Mouse (Mus musculus) mesoderm, embryonic 11.5 days (tissue): Measurements from ENCODE around the gene Sec24c.
"Not testable (repeated sequence)": the region's sequence is repeated elsewhere in the genome, so short reads cannot be mapped to it uniquely, and the experiment has no call there.

Experiments
- DNase-seq: peaks from one replicate; pipeline ENCODE4 v3.0.0-alpha.2; 2012; ENCODE audit warnings: low read depth, low spot score

The Sec24c gene

DNA sequence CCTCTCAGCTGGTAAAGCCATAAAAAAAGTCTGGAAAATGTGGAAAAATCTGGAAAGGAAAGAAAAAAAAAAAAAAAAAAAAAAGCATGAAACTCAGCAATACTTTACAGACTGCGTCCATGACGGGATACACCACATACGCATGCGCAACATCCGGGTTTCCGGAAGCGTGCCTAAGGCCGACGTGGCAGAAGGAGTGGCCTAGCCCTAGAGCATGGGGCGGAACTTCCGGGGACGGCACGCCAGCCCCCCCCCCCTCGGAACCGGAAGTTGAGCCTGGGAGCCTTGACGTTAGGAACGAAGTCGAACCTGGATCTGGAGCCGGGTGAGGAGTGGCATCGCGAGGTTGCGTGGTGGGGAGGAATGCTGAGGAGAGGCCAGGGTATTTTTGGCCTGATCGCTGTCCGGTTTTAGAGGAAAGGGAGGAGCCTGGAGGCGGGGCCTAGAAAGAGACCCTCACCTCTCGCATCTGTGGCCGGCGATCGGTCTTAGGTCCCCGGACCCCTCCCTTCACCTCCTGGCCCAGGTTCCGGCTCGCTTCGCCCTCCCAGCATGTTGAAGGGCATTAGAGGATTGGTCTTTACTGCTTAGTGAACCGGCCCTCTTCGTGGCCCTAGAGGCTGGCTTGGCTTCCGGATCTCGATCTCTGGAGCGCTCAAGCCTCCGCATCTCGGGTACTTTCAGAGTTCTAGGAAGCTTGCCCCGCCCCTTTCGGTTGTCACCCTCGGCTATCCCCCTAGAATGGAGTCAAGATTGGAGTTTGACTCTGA lies at the start of gene Sec24c:
TSS of gene Sec24c (plus strand) at position 245 of the 770 bp plus-strand sequence.
- DNase-seq: peak; percentile 99

DNA sequence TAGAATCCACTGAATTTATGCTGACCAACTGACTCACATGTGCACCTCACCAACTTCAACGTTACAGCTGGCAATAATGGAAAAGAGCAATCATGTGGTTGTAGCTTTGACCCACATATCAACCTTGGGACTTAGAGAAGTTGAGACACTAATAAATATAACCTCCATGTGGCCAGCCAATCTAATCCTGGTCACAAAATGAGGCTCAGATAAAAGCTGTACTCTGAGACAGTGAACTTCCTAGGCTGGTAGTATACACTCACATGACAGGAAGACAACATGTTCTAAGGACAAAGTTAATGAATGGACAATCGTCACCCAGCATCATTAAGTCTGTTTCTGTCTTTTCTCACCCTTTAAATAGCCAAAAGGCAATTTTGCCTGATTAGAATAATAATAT lies 47.7 kb upstream of the Sec24c start:
- DNase-seq: no peak

DNA sequence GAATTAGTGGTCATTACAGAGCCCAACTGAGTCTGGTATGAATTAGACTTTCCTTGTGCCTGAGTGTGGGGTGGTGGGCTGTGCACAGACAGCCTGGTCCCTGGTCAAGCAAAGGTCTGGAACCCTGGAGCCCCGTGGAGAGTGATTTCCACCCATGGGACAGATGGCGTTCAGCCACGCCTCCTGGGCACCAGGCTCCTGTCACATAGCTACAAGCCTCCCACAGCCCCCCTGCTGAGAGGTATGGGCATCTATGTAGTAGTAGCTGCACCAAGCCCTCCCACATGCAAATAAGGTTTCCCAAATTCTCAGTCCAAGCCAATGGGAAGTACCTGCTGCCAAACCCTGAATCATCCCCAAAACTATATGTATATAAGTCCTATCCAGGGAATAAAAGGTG lies 47.1 kb upstream of the Sec24c start:
- no peak for DNase-seq

DNA sequence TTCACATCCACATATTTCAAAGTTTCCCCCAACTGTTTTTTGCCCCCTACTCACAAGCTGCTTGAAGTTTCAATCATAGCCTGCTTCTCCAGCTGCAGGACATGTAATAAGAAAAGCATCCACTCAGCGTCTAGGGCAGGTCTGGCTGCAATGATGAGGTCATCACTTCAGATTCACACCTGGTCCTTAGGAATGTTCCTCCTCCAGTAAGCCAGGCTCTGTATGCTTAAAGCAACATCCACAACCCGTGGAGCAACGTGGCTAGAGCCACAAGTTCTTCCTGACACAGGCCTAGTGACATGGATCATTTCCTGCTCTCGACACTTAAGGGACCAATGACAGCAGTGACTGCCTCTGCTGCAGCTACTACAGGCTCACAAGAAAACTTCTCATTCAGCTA lies 42.9 kb upstream of the Sec24c start:
- no peak for DNase-seq

DNA sequence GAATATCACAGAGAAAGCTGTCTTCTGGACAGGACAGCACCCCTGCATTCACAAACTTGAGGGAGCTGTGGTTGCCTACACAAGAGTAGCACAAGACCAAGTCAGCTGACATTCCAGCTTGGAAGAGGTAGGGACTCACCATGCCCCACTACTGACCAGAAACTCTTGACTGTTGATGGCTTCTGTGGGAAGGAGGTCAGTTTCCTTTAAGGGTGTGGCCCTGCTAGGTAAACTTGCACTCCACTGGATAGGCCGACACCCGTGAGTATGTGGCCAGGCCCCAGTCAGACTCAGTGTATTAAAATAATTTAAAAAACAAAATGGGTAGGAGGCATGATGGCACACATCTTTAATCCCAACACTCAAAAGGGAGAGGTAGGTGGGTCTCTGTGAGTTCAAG lies 38.6 kb upstream of the Sec24c start:
- DNase-seq: no peak

DNA sequence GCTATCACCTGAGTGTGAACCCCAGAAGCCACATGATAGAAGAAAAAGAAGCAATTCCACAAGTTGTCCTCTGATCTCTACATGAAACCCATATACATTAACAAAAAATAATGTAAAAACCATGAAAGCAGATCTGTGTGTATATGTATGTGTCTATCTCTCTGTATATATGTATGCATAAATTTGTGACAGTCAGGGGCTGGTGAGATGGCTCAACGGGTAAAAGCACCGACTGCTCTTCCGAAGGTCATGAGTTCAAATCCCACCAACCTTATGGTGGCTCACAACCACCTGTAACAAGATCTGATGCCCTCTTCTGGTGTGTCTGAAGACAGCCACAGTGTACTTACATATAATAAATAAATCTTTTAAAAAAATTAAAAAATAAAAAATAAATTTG lies 37.1 kb upstream of the Sec24c start:
- not testable (repeated sequence) for DNase-seq

DNA sequence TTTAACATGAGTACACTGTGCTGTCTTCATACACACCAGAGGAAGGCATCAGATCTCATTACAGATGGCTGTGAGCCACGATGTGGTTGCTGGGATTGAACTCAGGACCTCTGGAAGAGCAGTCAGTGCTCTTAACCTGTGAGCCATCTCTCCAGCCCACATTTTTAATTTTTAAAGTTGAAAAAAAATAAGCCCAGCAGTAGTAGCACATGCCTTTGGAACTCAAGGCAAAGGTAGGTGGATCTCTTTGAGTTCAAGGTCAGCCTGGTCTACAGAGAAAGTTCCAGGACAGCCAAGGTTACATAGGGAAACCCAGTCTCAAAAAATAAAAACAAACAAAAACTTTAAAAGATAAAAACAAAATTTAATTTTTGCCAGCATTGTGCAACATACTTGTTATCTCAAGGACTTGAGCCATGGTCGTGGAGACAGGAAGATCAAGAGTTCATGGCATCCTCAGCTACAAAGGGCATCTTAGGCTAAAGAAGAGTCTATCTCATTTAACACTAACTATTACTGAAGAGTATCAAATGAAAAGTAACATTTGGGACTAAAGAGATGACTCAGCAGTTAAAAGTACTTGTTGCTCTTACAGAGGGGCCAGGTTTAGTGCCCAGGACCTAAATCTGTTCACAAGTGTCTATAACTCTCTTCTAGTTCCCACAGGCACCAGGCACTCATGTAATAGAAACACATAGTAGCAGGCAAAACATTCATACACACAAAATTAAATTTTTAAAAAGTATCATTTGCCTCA lies 36.1 kb upstream of the Sec24c start:
- DNase-seq: no peak

DNA sequence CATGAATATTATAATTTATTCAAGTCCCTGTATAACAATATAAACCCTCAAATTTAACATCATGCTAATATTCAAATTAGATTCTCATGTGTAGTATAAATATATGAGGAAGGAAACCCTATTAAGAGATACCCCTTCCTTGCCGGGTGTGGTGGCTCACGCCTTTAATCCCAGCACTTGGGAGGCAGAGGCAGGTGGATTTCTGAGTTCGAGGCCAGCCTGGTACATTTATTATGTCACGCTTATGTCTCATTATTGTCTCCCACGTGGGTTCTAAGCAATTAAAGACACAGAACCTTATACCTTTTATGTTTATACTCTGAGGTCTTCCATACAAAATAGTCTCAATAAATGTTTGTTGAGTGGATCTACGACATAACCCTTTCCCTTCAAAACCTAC lies 35.4 kb upstream of the Sec24c start:
- DNase-seq: no peak

DNA sequence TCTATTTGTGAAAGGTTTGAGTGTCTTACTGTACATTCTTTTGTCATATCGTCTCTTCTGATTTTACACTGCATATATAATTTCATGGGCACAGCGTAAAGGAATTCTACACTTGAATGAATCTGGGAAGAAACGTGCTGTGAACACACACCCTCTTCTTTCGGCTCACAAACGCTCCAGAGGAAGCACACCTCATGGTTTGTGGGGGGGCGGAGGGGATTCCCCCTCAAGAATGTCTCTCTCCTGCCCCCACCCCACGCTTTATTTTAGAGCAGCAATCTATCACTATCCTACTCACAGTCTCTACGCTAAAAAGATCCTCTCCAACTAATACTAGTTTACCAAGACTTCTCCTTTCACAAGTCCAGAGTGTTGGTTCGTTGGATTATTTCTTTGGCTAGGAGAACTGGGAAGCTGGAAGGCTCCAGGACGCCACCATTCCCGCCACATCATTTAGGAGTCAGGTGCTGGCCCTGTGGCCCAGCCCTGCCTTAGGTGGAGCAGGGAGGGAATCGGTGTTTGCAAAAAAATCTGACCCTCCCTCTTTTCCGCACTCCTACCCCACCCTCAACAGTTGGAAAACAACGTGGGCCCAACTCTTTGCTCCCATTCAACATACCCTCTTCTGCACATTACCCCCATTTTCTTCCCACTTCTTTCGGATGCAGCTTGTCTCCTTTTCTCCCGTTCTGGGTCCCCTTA lies 34.0 kb upstream of the Sec24c start:
- DNase-seq: no peak

DNA sequence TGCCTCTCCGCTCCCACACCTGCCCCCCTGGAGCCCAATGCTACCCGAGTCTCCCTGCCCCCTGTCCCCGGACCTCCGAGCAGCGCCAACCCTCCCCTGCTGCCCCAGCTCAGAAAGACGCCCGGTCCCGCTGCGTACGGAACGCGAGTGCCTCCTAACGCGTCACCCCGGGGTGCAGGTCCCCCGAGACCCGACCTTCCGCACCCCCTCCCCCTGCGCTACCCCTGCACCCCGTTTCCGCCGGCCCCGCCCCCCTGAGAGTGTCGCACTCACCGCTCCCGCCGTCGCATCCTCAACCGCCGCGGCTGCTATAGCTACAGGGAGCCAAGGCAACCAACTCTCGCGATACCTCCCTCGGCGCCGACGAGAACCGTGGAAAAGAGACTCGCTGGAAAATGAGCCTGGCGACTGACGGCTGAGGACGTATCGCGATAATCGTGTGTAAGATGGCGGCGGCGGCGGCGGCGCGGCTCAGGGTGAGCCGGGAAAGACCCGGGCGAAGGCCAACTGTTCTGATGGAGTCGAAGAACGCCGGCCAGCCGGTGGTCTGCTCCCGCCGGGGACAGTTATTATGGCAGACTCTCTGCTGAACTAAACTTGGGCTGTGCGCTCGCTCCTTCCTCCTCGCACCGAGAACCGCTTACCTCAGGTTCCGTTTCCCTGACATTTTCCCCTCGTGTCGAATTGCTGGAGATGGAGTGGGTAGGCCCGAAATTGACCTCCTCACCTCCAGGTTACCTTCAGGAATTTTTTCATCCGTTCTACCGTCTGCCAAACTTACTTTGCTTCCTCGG lies 33.3 kb upstream of the Sec24c start, which contains the start of gene Usp54:
TSS of gene Usp54 (minus strand) at position 420 of the 794 bp plus-strand sequence.
- peak; percentile 99 for DNase-seq

DNA sequence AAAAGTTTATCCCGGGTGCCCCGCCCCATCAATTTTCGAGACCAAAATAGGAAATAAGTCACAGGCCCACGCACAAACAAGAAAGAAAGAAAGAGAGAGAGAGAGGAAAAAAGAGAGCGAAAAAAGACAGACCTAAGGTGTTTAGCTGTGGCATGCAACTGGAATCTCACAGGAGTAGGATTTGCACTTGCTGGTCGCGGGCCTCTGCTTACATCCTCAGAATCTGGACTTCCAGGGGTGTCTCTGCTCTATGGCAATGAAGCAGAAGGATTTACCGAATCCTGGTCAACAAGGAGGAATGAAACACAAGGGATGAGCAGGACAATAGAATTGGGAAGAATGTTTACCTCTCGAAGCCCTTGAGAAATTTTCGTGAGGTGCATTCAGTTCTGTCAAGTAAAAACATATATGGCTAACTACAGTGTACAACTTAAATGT lies 32.7 kb upstream of the Sec24c start:
- DNase-seq: no peak

DNA sequence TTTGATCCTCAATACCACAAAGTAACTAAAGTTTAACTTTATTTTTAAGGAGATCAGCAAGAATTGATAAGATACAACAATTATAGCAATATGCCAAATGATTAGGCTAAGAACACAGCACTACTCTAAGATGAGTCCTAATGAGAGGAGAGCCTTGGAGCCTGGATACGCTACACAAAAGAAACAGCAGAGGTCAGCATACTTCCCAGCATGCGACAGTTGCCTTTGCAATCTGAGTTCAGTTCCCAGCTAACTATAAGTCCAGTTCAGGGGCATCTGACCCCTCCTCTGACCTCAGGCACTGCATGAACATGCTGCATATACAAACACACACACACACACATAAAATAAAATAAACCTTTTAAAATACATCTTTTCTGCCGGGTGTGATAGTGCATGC lies 28.6 kb upstream of the Sec24c start:
- no peak for DNase-seq

DNA sequence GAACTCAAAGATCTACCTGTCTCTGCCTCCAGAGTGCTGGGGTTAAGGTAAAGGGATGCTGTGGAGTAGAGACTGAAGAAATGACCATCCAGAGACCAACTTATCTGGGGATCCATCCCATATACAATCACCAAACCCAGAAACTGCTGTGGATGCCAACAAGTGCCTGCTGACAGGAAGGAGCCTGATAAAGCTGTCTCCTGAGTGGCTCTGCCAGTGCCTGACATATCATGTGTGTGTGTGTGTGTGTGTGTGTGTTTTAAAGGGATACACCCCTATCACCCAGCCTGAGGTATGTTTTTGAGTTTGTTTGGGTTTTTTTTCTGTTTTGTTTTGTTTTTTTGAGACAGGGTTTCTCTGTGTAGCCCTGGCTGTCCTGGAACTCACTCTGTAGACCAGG lies 27.7 kb upstream of the Sec24c start:
- no peak for DNase-seq

DNA sequence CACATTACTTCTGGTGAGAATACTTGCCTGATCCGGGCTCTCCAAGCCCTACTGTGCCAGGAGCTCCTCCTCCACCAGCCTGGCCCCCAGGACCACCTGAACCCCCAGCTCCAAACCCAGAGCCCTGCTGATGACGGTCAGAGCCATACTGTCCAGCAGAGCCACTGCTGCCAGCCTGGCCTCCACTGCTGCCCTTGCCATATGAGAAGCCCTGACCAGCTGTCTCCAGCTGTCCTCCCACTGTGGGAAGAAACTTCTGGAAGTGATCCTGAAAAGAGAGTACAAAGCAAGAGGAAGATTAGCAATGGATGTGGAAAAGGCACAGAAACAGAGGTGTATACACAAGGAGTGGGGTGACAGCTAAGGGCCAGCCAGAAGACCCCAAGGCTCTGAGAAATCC lies 23.1 kb upstream of the Sec24c start:
- DNase-seq: no peak

DNA sequence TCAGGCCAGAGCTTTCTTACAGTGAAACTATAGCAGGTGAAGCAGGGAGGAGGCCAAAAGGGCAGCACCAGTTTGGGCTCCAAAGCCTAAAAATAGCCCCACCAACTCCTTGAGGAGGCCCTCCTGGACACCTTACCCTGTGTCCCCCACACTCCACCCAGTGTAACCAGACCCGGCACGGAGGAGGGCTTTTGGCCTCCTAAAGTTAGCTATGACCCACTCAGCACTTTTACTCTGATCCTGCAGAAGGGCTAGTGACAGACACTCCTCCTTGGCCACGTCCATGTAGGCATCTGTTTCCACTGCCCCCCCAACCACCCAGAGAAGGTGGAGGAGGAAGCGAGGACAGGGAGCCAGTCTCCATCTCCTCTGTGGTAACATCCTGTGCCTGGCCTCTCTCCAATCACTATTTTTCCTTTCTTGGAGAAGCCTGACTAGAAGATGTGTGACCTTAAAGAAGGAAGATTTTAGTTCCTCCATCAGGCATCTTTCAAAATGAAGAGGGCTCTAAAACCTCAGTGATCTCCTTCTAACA lies 22.3 kb upstream of the Sec24c start:
- DNase-seq: no peak

DNA sequence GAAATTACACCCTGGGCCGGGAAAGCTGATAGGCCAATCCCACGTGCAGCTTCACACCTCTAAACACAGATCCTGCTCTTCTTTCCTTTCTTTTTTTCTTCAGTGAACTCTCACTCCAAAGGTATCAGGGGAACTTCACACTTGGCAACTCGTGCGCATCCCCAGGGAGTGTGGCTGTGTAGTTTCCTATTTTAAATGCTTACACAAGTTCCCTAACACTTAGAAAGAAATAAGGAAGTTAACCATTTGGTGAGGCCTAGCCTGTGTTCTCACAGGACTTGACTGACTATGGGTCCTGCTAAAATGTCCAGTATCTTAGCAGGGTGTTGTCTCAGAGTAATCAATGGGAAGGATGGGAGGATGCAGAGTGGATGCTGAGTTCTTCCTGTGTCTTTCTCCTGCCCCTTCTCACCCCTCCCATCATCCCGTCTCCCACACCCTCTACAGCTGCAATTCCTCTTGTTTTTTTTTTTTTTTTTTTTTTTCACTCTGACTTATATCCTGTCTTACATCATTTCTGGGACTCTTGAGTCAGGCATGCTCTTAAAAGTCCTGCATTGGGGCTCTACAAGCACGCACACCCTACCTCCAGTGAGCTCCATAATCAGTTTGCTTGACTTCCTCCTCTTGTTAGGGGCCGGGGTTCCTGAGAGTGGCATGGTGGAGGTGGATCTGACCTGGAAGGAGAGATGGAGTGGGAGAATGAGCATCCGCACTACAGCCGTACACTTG lies 19.3 kb upstream of the Sec24c start:
- DNase-seq: no peak

DNA sequence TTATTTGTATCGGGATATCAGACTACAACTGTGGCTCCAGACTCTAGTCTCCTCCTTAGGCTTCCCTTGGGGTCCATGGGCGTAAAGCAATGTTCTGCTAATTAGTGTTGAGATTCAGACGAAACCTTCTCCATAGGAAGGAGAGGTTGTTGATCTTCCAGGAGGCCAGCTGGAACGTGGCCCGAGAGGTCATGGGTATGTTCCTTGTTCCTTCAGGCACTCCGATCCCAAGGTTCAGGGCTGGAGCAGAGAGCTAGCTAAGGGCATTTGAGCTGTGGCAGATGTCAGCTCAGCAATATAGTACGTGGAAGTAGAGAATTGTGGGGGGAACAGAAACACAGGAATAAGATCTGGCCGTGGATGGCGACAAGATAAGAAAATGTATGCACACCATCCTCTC lies 18.4 kb upstream of the Sec24c start:
- DNase-seq: no peak

DNA sequence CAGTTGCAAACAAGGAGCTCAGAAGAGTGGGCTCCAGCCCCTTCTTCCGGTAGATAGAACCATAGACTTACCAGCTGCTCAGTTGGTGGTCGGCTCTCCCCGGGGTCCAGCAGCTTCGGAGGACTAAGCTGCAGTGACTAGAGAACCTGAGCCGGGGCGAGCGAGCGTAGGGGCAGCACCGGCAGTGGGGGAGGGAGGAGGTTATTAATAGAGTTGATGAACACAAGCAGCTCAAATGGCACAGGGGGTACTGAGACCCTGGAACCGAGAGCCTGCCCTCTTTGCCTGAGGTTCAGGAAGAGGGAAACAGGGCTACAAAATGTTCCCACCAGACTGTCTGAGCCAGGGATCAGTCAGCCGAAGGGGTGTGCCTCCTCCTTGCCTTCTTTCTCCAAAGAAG lies 17.7 kb upstream of the Sec24c start, which contains the start of gene Myoz1:
TSS of gene Myoz1 (minus strand) at position 180 of the 400 bp plus-strand sequence.
- DNase-seq: no peak

DNA sequence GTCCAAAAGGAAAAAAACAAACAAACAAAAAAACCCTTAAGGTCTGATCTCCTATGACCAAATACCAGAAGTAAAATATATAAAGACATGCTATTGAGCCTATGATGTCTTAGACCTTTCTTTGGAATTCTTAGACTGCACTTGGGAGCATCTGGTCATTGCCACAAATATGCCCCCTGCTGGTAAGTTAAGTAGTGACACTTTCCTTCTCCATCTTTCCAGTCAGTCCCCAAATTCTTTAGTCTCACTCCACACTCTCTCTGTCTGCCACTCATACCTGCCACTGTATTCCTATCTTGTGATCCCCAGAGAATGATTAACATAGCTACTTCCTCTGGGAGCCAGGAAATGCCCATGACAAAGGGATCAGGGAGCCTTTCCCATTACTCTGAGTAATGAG lies 15.8 kb upstream of the Sec24c start:
- peak; percentile 62 for DNase-seq

DNA sequence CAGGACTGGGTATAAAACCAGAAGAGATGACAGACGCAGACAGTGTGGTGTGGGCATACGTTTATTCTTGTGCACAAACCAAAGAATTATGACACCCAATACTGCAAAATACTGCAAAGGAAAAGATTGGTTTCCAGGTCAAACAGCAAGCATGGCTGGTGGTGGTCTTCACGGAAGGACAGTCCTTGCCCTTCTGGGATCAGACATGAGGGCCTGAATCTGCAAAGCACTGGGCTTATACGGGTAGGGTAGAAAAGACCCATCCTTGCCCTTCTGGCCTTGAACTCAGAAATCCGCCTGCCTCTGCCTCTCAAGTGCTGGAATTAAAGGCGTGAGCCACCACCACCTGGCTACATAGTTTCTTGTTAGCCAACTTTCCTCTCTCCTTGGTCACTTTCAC lies 15.2 kb upstream of the Sec24c start:
- no peak for DNase-seq

DNA sequence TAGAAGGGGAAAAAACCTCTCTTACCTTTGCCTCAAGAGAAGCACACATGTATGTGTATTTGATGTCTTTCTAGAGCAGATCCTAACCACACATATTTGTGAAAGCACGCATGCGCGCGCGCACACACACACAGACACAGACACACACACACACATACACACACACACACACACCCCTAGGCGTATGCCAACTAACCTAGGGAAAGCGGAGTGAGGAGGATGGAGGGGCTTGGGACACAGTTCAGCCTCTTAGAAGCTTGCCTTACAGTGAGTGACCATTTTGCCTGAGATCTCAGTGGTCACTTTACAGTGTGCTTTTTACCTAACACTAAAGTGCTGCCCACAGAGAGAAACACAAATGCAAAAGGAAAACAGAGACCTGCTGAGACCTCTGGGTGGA lies 14.4 kb upstream of the Sec24c start:
- no peak for DNase-seq
